Mouse (Mus musculus) left cerebral cortex, postnatal 14 days (tissue): ENCODE data around the gene Gpr61. TPM values are rescaled to one million over a fixed set of nuclear protein-coding genes. Genes with fewer than 3 reads are reported as not detected.

Source experiments
- DNase-seq, 2 experiments: peaks; one replicate each; pipeline ENCODE4 v3.0.0; 2021 to 2022; ENCODE audit warnings: low spot score in 2 of 2, mixed read lengths in 1 of 2
- intact Hi-C: fragments of 180-260 bp; cut with DNase I; formaldehyde crosslinking; loops from one replicate; pipeline ENCODE4 v1.15.1; 2025
- long read RNA-seq, 2 experiments: library from polyadenylated mRNA; stranded (forward); transcript quantifications; one replicate each; pipeline ENCODE4 v2.0.0; 2021
- total RNA-seq, 2 experiments: library from RNA; stranded (reverse); gene quantifications; 2 replicates each; pipeline ENCODE4 v1.2.3; 2021

Gene Gpr61
- 10 to 100 TPM; 19.7 to 21.0 TPM for total RNA-seq
- long read RNA-seq, experiment 1, partial matches to known transcripts: 0 of 4 reads
- long read RNA-seq, experiment 1, other reads (novel, unspliced or antisense): 0 of 4 reads
- long read RNA-seq, experiment 2, partial matches to known transcripts: 0 of 1 reads
- long read RNA-seq, experiment 2, other reads (novel, unspliced or antisense): 0 of 1 reads

GRCm38 (mm10) chr3:108154656-108155055 is at the start of gene Gpr61:
Gene Gpr61, minus strand, starts transcription at chr3:108154882.
- intact Hi-C loops: no loop called here
- peak; percentile 80 to 82 for DNase-seq

- intact Hi-C loops: no loop called here
- DNase-seq: no peak
Observed at GRCm38 (mm10) chr3:108204470-108204869, 49.8 kb upstream of the Gpr61 start.

GRCm38 (mm10) chr3:108203621-108204325 is 49.1 kb upstream of the Gpr61 start:
- intact Hi-C loops: loop anchor here (2.0 kb wide), 1 partner anchor 39 kb away; no protein-coding TSS in a partner anchor

GRCm38 (mm10) chr3:108203212-108203611 is 48.5 kb upstream of the Gpr61 start:
- DNase-seq: no peak
- intact Hi-C loops: loop anchor here (2.0 kb wide), 1 partner anchor 38 kb away; no protein-coding TSS in a partner anchor

More at GRCm38 (mm10) chr3:108203621-108204325, 49.1 kb upstream of the Gpr61 start:
- peak in 1 of 2 experiments; percentile 82 for DNase-seq

- intact Hi-C loops: loop anchor here (2.0 kb wide), 1 partner anchor 38 kb away; no protein-coding TSS in a partner anchor
Observed at GRCm38 (mm10) chr3:108202506-108202905, 47.8 kb upstream of the Gpr61 start.

GRCm38 (mm10) chr3:108200329-108201323 is 45.9 kb upstream of the Gpr61 start, which contains the start of gene Cyb561d1:
Gene Cyb561d1, minus strand, starts transcription at chr3:108201212.
- intact Hi-C loops: no loop called here
- DNase-seq: peak; percentile 85 to 86

More at GRCm38 (mm10) chr3:108202506-108202905, 47.8 kb upstream of the Gpr61 start:
- DNase-seq: no peak

- DNase-seq: no peak
- intact Hi-C loops: no loop called here
Observed at GRCm38 (mm10) chr3:108199231-108199630, 44.5 kb upstream of the Gpr61 start.

GRCm38 (mm10) chr3:108197066-108197497 is 42.4 kb upstream of the Gpr61 start:
- peak; percentile 80 to 85 for DNase-seq
- intact Hi-C loops: no loop called here

GRCm38 (mm10) chr3:108195941-108196590 is 41.4 kb upstream of the Gpr61 start:
- peak in 1 of 2 experiments; percentile 55 for DNase-seq
- intact Hi-C loops: no loop called here

GRCm38 (mm10) chr3:108195287-108195686 is 40.6 kb upstream of the Gpr61 start:
- intact Hi-C loops: no loop called here
- no peak for DNase-seq

GRCm38 (mm10) chr3:108193686-108194085 is 39.0 kb upstream of the Gpr61 start:
- peak in 1 of 2 experiments; percentile 4 for DNase-seq
- intact Hi-C loops: no loop called here

- no peak for DNase-seq
- intact Hi-C loops: no loop called here
Observed at GRCm38 (mm10) chr3:108189897-108190296, 35.2 kb upstream of the Gpr61 start.

GRCm38 (mm10) chr3:108188716-108189490 is 34.2 kb upstream of the Gpr61 start:
- intact Hi-C loops: no loop called here
- no peak for DNase-seq

GRCm38 (mm10) chr3:108187111-108187795 is 32.6 kb upstream of the Gpr61 start:
- intact Hi-C loops: loop anchor here (2.0 kb wide), 1 partner anchor 24 kb away; the partner anchor contains the start of gene Atxn7l2
- DNase-seq: no peak

- intact Hi-C loops: loop anchor here (2.0 kb wide), 1 partner anchor 24 kb away; the partner anchor contains the start of gene Atxn7l2
- DNase-seq: no peak
Observed at GRCm38 (mm10) chr3:108186098-108187047, 31.7 kb upstream of the Gpr61 start, which contains the start of gene Amigo1. Gene Amigo1, plus strand, starts transcription at chr3:108186335.

GRCm38 (mm10) chr3:108185460-108186097 is 30.9 kb upstream of the Gpr61 start:
- no peak for DNase-seq
- intact Hi-C loops: loop anchor here (2.0 kb wide), 1 partner anchor 25 kb away; the partner anchor contains the start of gene Atxn7l2
